Mouse (Mus musculus) inflammation-experienced regulatory T-cells, adult 6 months (primary cell): Measurements from ENCODE around the gene Ccl24. TPM values are rescaled to one million over a fixed set of nuclear protein-coding genes. Genes with fewer than 3 reads are reported as not detected.
"Not testable (repeated sequence)": the region's sequence is repeated elsewhere in the genome, so short reads cannot be mapped to it uniquely, and the experiment has no call there.

ENCODE experiments used
- ATAC-seq: one replicate; pipeline ENCODE4 v1.8.0; 2017
- polyA plus RNA-seq, 3 experiments: library from polyadenylated mRNA; unstranded; fragments of 100-300 nt; shearing (Covaris generic); gene quantifications; one replicate each; pipeline ENCODE4 v1.2.1; 2017

Gene Ccl24
- polyA plus RNA-seq: not detected

GRCm38 (mm10) chr5:135573006-135573405 is at the start of gene Ccl24:
TSS of gene Ccl24 (minus strand) at chr5:135573049.
- ATAC-seq: no peak

DNA sequence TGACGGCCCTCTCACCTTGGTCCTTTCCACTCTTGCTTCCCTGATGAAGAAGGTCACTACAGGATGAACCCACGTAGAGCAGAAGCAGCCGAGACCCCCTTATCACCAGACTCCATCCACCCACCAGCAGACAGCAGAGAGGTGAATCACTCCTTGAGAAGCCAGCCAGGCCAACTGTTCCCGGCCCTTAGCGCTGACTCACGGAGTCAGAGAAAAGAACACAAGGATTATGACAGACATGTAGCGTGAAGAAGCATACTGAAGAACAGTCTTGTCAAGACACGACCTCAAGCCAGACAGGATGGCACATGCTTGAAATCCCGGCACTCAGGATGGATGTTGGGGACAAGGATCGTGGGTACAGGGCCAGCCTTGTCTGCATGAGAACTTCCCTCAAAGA is 48.9 kb upstream of the Ccl24 start:
- ATAC-seq: no peak

DNA sequence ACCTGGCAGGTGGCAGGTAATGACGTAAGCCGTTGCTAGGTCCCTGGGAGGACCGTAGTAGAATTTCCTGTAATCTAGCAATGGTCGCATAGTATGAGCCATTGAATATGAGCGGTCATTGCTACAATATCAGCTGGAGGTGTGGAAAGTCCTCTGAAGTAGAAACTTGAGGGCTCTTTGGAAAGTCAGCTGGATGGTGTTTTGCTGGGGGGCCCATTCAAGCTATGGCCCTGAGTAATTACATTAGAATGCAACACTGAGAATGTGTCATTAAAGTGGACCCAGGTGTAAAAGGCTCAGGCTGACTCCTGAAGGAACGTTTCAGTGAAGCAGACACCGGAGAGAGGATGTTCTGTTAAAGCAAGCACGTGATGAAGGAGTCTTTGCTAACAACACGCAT is 47.7 kb upstream of the Ccl24 start:
- ATAC-seq: no peak

- ATAC-seq: not testable (repeated sequence)
Observed at GRCm38 (mm10) chr5:135619741-135620140, 46.9 kb upstream of the Ccl24 start.

DNA sequence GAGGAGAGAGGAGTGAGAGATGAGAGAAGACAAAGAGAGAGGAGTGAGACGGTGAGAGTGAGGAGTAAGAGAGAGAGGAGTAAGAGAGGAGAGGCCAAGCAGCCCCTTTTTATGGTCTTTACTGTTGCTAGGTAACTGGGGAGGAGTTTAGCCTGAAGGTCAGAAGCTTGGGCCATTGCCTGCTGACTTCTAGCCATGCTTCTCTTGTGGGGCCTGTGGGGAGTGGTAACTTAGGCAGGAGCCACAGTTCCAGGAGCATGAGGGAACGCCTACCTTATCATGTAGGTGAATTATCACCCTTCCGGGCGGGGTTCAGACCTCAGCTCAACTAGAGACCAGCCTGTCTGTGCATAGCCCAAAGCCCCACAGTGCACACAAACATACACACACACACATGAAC is 36.9 kb upstream of the Ccl24 start:
- no peak for ATAC-seq

DNA sequence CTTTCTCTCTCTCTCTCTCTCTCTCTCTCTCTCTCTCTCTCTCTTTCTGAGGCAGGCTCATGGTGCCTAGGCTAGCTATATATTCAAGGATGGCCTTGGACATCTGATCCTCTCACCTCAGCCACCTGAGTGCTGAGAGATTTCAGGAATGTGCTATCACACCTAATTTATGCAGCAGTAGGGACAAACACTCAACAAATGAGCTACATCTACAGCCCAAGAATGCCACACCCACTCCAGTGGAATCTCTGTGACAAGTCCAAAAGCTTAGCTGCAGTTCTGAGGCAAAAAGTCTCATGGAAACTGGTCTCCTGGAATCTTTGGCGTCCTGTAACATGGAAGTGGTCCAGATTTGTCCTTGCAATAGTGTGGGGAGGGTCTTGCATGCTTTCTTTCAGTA is 34.7 kb upstream of the Ccl24 start:
- ATAC-seq: no peak

DNA sequence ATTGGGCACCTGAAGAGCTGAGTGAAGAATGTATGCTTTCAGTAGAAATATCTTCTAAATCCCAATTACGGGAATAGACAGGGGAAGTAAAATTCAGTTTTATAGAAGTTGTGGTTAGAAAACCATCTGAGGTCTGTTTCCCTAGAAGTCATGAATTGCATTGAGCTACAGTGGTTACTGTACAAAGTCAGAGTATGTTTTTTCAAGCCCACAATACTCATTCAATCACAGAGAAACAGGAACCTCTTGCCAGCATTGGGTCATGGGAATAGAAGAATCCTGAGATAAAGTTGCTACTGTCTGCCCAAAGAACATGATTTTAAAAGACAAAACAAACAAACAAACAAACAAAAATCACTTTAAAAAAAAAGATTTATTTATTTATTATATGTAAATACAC is 33.9 kb upstream of the Ccl24 start:
- not testable (repeated sequence) for ATAC-seq

DNA sequence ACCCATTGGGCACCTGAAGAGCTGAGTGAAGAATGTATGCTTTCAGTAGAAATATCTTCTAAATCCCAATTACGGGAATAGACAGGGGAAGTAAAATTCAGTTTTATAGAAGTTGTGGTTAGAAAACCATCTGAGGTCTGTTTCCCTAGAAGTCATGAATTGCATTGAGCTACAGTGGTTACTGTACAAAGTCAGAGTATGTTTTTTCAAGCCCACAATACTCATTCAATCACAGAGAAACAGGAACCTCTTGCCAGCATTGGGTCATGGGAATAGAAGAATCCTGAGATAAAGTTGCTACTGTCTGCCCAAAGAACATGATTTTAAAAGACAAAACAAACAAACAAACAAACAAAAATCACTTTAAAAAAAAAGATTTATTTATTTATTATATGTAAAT is 31.8 kb upstream of the Ccl24 start:
- ATAC-seq: not testable (repeated sequence)

DNA sequence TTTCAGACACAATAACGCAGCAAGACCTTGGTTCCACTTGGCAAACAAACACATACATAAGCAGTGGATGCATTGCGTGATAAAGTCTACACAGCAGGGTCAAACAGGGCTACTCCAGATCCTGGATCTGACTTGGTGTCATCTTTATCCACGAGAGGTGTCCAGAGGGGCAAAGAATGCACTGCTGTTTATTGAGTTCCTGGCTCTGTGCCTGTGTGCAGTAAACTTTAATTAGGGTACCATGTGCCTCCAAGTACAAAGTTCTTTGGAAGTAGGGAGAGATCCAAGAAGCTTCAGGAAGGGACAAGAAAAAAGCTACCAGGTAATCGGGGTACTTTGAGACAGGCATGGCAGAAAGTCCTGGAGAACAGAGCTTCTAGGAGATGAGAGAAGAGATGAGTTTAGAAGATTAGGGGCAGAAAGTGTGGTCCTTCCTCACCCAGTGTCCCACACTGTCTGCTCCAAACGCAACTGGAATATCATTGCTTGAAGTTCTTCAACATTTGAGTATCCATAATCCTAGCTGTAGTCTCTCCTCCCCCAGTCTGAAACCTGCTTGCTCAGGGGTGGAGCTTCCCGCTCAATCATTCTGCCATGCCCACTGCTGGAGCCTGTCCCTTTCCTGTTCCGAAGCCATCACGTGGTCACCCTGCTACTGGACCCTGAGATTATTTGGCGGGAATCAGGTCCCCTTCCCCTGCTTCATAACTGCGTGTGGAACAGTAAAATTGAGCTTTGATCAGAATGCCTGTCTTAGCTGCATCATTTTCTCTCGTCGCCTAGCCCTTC is 17.3 kb upstream of the Ccl24 start:
- no peak for ATAC-seq

DNA sequence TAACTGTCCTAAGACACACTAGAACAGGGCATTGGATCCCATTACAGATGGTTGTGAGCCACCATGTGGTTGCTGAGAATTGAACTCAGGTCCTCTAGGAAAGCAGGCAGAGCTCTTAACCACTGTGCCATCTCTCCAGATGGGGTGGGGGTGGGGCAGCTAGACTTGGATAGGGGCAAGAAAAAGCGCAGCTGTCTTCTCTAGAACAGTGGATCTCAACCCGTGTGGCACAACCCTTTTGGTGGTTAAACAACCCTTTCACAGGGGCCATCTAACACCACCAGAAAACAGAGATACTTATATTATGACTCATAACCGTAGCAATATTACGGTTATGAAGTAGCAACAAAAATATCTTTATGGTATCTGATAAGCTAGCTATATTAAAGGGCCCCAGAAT is 14.9 kb upstream of the Ccl24 start:
- ATAC-seq: no peak

GRCm38 (mm10) chr5:135585691-135586090 is 12.8 kb upstream of the Ccl24 start:
- no peak for ATAC-seq

- ATAC-seq: no peak
Observed at GRCm38 (mm10) chr5:135582330-135582729, 9.5 kb upstream of the Ccl24 start.

GRCm38 (mm10) chr5:135579331-135579751 is 6.5 kb upstream of the Ccl24 start:
- ATAC-seq: no peak

GRCm38 (mm10) chr5:135576055-135576454 is 3.2 kb upstream of the Ccl24 start:
- no peak for ATAC-seq

DNA sequence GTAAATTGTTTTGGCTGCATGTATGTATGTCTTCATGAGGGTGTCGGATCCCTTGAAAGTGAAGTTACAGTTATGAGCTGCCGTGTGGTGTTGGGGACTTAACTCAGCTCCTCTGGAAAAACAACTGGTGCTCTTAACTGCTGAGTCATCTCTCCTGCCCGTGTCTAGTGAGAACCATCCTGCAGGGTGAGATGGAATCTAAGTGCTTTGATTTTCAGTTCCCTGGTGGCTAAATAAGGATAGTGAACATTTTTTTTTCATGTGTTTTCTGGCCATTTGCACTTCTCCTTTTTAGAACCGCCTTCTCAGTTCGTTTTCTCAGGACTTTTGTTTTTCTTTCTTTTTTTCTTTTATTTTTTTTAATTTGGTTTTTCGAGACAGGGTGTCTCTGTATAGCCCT is 4.2 kb downstream of the Ccl24 start:
- no peak for ATAC-seq

DNA sequence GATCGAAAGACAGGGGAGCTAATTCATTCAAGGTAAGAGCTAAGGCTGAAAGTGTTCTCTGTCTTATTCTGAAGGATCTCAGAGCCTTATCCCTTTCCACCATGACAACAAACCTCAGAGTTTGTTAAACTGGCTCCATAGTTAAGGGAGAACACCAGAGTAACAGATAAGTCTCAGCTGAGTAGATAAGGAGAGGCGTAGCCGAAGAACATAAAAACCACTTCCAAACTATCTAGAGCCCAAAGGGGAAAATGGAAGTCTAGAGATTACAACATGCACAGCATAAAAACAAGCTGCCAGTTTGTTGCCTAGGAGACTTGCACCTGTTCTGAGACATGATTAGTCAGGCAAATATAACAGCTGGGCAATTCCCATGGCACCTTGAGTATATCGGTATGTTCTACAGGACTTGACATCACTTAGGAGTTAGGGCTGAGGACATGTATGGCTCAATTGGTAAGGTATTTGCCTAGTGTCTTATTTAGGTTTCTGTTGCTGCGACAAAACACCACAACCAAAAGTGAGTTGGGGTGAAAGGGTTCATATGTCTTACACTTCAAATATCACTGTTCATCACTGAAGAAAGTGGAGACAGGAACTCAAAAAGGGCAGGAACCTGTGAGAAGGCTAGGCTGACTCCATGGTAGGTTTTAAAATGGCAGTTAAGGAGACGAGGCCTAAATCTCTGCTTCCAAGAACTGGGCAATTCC is 5.1 kb downstream of the Ccl24 start:
- ATAC-seq: no peak

DNA sequence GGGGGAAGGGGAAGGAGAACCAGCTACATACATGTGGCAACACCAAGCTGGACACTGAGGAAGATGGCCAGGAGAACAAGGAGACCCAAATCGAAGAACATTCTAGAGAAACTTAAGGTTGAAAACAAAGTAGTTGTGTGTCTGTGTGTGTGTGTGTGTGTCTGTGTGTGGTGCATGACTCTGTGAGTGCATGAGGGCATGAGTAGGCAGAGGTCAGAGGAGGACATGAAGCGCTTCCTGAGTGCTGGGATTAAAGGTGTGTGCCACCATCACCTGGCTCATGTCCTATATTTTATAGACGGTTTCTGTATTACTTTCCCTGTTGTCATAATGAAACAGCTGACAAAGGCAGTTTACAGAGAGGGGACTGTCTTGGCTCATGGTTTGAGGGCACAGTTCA is 9.4 kb downstream of the Ccl24 start, which contains the start of gene Ccl26:
TSS of gene Ccl26 (minus strand) at position 101 of the 400 bp plus-strand sequence.
- no peak for ATAC-seq

- no peak for ATAC-seq
Observed at GRCm38 (mm10) chr5:135557671-135558070, 15.2 kb downstream of the Ccl24 start.

- no peak for ATAC-seq
Observed at GRCm38 (mm10) chr5:135557051-135557450, 15.8 kb downstream of the Ccl24 start.

DNA sequence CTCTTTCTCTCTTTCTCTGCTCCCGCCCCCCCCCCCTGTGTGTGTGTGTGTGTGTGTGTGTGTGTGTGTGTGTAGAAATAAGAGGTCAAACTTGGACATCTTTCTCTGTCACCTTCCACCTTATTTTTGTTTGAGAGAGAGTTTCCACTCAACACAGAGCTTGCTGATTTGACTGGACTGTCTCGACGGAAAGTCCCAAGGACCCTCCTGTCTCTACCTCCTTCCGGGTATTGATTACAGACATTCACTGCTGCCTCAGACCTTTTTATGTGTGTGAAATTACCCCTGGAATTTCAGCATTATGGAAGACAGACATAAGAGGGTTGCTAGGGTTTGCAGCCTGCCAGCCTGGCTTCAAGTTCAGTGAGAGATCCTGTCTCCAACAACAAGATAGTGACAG is 16.6 kb downstream of the Ccl24 start:
- ATAC-seq: no peak

GRCm38 (mm10) chr5:135551591-135551990 is 21.3 kb downstream of the Ccl24 start:
- no peak for ATAC-seq

GRCm38 (mm10) chr5:135550910-135551309 is 21.9 kb downstream of the Ccl24 start:
- ATAC-seq: no peak

DNA sequence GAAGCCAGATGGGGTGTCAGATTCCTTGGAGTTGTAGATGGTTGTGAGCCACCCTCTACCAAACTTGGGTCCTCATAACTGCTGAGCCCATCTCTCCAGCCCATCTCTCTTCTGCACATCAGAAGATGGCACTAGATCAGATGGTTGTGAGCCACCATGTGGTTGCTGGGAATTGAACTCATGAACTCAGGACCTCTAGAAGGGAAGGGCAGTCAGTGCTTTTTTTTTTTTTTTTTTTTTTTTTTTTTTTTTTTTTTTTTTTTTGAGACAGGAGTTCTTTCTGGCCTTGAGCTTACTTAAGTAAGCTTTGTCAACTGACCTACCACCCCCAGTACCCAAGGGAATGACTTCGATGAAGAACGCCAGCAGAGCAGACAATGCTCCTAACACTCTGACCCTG is 24.9 kb downstream of the Ccl24 start:
- ATAC-seq: no peak
